Mouse (Mus musculus): ENCODE measurements around the gene Ppp1r37.
"Not testable (repeated sequence)": the region's sequence is repeated elsewhere in the genome, so short reads cannot be mapped to it uniquely, and the experiment has no call there.

Ppp1r37 gene

DNA sequence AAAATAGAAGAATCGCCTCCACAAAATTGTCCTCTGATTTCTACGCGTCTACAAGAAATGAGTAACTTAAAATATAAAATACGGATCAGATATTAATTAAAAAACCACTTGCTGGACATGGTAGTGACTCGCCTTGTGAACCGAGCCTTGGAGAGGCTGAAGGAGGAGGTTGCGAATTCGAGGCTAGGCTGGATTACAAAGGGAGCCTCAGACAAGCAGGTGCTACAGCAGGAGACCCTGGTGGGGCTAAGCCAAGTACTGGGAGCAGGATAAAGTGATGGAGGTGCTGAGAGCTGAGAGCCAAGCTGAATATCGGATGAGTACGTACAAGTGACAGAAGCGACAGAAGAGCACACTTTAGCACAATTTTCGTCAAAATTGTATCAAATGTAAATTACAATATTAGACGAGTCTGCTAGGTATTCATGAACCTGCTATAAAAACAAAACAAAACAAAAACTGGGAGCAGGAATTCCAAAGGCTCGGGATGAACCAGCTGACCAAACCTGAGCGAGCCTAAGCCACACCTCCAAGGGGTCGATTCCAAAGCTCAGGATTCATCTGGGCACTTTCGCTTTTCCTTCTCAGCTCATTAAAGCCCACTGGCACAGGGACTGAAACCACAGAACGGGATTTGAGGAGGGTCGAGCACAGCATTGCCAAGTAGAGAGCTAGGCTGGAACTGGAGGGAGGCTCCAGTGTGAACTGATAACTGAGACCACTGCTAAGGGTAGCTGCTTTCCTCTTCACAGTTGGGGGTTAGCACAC is at the start of gene Ppp1r37:
Gene Ppp1r37, minus strand, starts transcription at position 434 of the 768 bp plus-strand sequence.
- no peak for DNase-seq (ENCODE audit: low read depth)

- no peak for DNase-seq (ENCODE audit: low read depth)
Measured at GRCm38 (mm10) chr7:19610969-19611368, 48.1 kb upstream of the Ppp1r37 start.

- DNase-seq (ENCODE audit: low read depth) = no peak
Measured at GRCm38 (mm10) chr7:19609641-19610332, 46.9 kb upstream of the Ppp1r37 start.

DNA sequence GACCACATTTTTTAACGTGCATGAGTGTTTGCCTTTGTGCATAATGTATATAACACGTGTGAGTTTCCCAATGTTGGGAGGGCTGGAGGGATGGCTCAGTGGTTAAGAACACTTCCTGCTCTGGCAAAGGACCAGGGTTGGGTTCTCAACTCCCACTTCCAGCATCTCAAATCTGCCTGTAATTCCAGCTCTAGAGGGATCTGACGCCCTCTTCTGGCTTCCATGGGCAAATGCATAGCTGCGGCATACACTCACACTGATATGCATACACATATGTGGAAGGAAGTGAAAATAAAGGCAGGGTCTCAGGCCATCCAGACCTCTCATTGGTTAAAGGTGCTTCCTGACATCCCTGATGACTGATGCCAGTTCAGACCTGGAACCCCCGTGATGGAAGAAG is 44.4 kb upstream of the Ppp1r37 start:
- DNase-seq (ENCODE audit: low read depth) = no peak

DNA sequence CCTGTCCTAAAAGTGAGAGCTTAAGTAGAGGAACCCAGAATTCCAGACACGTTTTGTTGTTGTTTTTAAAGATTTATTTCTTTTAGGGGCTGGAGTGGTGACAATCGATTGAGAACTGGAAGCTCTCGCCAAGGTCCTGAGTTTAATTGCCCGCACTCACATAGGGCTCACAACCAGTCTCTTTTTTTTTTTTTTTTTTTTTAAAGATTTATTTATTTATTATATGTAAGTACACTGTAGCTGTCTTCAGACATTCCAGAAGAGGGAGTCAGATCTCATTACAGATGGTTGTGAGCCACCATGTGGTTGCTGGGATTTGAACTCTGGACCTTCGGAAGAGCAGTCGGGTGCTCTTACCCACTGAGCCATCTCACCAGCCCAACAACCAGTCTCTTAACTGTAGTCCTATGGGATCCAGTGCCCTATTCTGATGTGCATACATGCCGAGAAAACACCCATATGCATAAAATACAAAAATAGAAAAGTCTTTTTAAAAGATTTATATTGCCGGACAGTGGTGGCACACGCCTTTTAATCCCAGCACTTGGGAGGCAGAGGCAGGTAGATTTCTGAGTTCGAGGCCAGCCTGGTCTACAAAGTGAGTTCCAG is 41.8 kb upstream of the Ppp1r37 start:
- DNase-seq (ENCODE audit: low read depth) = not testable (repeated sequence)

- peak; percentile 83 for DNase-seq (ENCODE audit: low read depth)
Measured at GRCm38 (mm10) chr7:19603849-19604605, 41.2 kb upstream of the Ppp1r37 start, which contains the start of gene Clasrp. Clasrp (minus strand) TSS chr7:19604486.

GRCm38 (mm10) chr7:19603055-19603454 is 40.2 kb upstream of the Ppp1r37 start:
- no peak for DNase-seq (ENCODE audit: low read depth)

- no peak for DNase-seq (ENCODE audit: low read depth)
Measured at GRCm38 (mm10) chr7:19600562-19600961, 37.7 kb upstream of the Ppp1r37 start.

DNA sequence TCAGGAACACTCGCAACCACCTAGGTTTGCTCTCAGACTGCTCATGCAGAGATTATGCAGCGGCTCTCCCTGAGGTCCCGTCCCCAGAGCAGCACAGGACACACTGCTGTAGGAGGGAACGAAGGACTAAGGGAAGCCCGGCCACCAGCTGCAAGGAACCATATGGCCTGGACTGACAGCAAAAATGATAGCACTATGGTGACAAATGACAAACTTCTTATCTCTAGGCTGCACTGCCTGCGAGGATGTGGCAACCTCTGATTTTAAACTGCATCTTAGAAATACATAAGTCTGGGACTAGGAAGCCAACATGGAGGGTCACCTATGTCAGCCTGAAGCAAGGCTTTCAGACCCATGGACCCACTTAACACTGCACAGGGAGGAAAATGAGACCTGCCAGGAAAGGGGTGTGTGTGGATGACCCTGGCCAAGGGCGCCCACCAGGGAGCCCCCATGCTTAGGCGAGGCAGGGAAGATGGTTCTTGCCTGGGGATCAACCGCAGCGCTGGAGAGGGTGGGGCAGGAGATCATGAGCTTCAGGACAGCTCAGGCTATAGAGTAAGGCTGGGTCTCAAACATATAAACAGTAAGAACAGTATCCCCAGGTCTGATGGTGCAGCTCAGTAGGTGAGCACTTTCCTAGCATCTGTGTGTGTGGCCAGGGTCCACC is 30.3 kb upstream of the Ppp1r37 start:
- no peak for DNase-seq (ENCODE audit: low read depth)

DNA sequence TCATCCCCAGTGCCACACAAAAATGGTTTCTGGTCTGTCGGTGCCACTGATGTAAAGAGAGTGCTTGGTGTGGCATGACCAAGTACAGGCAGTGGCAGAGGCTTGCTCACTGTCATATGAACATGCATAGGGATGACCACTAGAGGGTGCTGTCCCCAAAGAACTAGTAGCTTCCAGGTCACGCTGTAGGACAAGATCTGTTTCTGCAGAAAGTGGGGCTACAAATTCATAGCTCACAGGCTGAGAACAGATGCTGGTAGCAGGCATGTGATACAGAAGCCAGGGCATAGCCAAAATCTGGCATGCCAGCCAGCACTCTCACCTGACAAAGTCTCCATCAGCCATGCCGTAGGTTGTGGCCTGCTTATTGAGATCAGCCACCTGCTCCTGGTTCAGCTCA is 27.0 kb upstream of the Ppp1r37 start:
- DNase-seq (ENCODE audit: low read depth) = peak; percentile 27

DNA sequence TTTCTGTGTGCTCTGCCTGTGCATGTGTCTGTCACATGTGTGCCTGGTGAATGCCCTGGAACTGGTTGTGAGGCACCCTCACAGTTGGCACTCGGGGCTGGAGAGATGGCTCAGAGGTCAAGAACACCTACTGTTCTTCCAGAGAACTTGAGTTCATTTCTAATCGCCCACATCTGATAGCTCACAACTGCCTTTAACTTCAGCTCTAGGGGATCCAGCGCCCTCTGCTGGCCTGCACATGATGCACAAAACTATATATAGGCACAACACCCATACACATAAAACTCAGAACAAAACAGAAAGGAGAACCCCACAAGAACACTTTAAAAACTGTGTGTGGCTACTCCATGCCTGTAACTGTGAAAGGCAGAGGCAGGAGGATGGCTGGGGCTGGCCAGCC is 26.3 kb upstream of the Ppp1r37 start:
- peak; percentile 17 for DNase-seq (ENCODE audit: low read depth)

DNA sequence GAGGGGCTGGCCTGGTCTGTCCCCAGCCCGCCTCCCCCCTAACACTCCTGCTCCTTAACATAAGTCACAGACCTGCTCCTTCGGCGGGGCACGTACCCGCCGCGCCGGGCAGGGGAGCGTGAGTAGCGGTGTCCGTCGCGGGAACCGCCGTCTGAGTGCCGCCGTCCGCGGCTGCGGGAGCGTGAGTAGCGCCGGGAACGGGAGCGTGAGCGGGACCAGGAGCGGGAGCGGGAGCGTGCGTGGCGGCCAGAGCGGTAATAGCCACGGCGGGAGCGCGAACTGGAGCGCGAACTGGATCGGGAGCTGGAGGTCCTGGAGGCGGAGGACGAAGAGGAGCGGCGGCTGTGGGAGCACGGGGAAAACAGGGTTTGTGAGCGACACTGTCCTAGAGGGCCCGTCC is 23.4 kb upstream of the Ppp1r37 start:
- no peak for DNase-seq (ENCODE audit: low read depth)

- no peak for DNase-seq (ENCODE audit: low read depth)
Measured at GRCm38 (mm10) chr7:19580634-19581033, 17.8 kb upstream of the Ppp1r37 start.

GRCm38 (mm10) chr7:19579751-19580150 is 16.9 kb upstream of the Ppp1r37 start:
- no peak for DNase-seq (ENCODE audit: low read depth)

DNA sequence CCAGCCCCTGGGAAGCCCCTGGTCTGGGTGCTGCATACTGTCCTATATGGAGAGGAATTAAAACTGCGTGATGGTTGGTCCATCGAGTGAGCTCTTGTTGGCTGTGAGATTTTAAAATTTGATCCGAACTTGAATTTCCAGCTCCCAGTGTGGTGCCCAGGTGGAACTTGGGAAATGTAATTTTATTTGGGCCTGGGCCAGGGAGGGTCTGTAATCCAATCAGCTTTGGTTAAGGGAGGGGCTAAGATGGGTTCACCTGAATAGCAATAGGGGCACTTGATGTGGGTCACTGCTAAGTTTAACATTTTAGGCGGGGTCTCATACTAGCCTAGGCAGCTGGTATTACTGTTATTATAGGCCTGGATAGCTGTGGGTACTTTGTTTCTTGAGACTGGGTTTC is 15.6 kb upstream of the Ppp1r37 start:
- DNase-seq (ENCODE audit: low read depth) = no peak

- no peak for DNase-seq (ENCODE audit: low read depth)
Measured at GRCm38 (mm10) chr7:19577877-19578414, 15.1 kb upstream of the Ppp1r37 start.

- DNase-seq (ENCODE audit: low read depth) = no peak
Measured at GRCm38 (mm10) chr7:19577141-19577852, 14.4 kb upstream of the Ppp1r37 start, which contains the start of the genes Zfp296 and Gemin7. Zfp296 (plus strand) TSS chr7:19577287. Gemin7 (minus strand) TSS chr7:19577595.

- DNase-seq (ENCODE audit: low read depth) = no peak
Measured at GRCm38 (mm10) chr7:19575559-19575958, 12.7 kb upstream of the Ppp1r37 start.

DNA sequence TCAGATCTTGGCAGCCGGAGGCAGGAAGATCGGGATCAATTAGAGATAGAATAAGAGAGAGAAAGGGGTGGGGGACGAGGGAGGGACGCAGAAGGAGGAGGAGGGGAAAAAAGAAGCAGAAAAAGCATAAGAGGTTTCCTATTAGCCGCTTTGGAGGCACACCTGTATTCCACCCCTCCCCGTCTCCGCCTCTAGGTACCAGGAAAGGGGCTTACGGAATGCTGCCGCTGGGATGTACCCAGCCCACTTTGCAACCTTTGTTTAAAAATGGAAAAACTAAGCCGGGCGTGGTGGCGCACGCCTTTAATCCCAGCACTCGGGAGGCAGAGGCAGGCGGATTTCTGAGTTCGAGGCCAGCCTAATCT is 10.9 kb upstream of the Ppp1r37 start:
- no peak for DNase-seq (ENCODE audit: low read depth)

GRCm38 (mm10) chr7:19572926-19573775 is 10.3 kb upstream of the Ppp1r37 start:
- peak; percentile 37 for DNase-seq (ENCODE audit: low read depth)
